Mouse (Mus musculus) inflammation-experienced regulatory T-cells, adult 6 months (primary cell): ENCODE data around the gene Erbb4. TPM values are rescaled to one million over a fixed set of nuclear protein-coding genes. Genes with fewer than 3 reads are reported as not detected.

Experiments
- ATAC-seq: one replicate; pipeline ENCODE4 v1.8.0; 2017
- polyA plus RNA-seq, 3 experiments: library from polyadenylated mRNA; unstranded; fragments of 100-300 nt; shearing (Covaris generic); gene quantifications; one replicate each; pipeline ENCODE4 v1.2.1; 2017

Erbb4 gene
- polyA plus RNA-seq, 3 experiments from 2014 or later = not detected

- no peak for ATAC-seq
These were observed 83.0 kb downstream of the Erbb4 start for GRCm38 (mm10) chr1:69024858-69025257.

GRCm38 (mm10) chr1:69023157-69023925, 84.5 kb downstream of the Erbb4 start:
- ATAC-seq = no peak

- ATAC-seq = no peak
These were observed 97.9 kb downstream of the Erbb4 start for GRCm38 (mm10) chr1:69009800-69010505.

GRCm38 (mm10) chr1:69001371-69001770, 106.5 kb downstream of the Erbb4 start:
- no peak for ATAC-seq

GRCm38 (mm10) chr1:68979251-68979650, 128.6 kb downstream of the Erbb4 start:
- no peak for ATAC-seq

- ATAC-seq = no peak
These were observed 129.3 kb downstream of the Erbb4 start for GRCm38 (mm10) chr1:68978571-68978970.

GRCm38 (mm10) chr1:68973355-68974127, 134.3 kb downstream of the Erbb4 start:
- no peak for ATAC-seq

- ATAC-seq = no peak
These were observed 143.7 kb downstream of the Erbb4 start for GRCm38 (mm10) chr1:68964127-68964526.

GRCm38 (mm10) chr1:68961365-68962116, 146.3 kb downstream of the Erbb4 start:
- no peak for ATAC-seq

- ATAC-seq = no peak
These were observed 150.9 kb downstream of the Erbb4 start for GRCm38 (mm10) chr1:68956766-68957533.

GRCm38 (mm10) chr1:68955482-68955881, 152.4 kb downstream of the Erbb4 start:
- no peak for ATAC-seq

- ATAC-seq = no peak
These were observed 164.7 kb downstream of the Erbb4 start for GRCm38 (mm10) chr1:68943141-68943540.

GRCm38 (mm10) chr1:68934804-68935203, 173.1 kb downstream of the Erbb4 start:
- no peak for ATAC-seq

- no peak for ATAC-seq
These were observed 174.4 kb downstream of the Erbb4 start for GRCm38 (mm10) chr1:68933330-68934065.

- ATAC-seq = no peak
These were observed 190.0 kb downstream of the Erbb4 start for GRCm38 (mm10) chr1:68917828-68918227.

GRCm38 (mm10) chr1:68892041-68892440, 215.8 kb downstream of the Erbb4 start:
- ATAC-seq = no peak

- no peak for ATAC-seq
These were observed 221.0 kb downstream of the Erbb4 start for GRCm38 (mm10) chr1:68886823-68887222.

- ATAC-seq = no peak
These were observed 232.9 kb downstream of the Erbb4 start for GRCm38 (mm10) chr1:68874954-68875353.

- no peak for ATAC-seq
These were observed 234.2 kb downstream of the Erbb4 start for GRCm38 (mm10) chr1:68873635-68874020.

GRCm38 (mm10) chr1:68872976-68873634, 234.8 kb downstream of the Erbb4 start:
- no peak for ATAC-seq
